Mouse (Mus musculus): Measurements from ENCODE around the gene Olfr558. TPM values are rescaled to one million over a fixed set of nuclear protein-coding genes. Genes with fewer than 3 reads are reported as not detected.
A peak's percentile ranks its signal among the peaks of the same experiment; 100 is the strongest.

Olfr558 gene
- under 1 TPM; 0.27 to 0.37 TPM for total RNA-seq (2021)

DNA sequence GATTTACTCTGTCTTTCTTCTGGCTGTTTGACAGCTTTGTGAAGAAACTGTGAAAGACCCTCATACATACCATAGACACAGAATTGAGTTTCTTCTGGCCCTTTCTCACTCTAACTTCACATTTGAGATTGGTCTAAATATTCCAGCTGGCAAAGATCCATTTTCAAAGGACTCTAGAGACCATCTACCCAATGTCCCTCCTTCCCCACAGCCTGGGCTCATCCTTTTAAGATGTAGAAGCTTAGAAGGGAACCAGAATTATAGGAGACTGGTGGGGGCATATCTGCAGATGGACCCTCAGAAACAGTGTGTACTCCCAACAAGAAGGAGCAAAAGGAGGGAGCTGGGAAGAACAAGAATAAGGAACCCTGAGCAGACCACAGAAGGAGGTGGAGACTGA is at the start of gene Olfr558:
Gene Olfr558 (plus strand): TSS at position 301 of the 400 bp plus-strand sequence.
- no peak for DNase-seq (ENCODE audit: low spot score in 2 of 2)
- intact Hi-C loops (cut with DNase I) = no loop called here

DNA sequence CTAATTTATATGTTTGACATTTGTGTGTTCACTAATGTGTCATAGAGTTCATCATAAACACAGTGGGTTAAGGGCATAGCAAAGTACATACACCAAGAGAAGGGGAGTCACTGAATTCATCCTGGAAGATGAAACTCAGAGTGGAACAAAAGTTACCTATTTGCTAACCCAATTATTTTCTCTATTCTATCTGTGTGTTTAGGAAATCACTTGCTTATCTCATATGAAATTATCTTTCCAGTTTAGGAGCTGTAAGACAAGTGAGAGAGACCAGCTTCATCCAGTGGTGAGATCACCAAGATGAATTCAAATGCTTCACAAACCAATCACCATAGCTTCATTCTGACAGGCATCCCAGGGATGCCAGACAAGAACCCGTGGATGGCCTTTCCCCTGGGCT is 43.5 kb upstream of the Olfr558 start, which contains the start of gene Olfr555:
Gene Olfr555 (plus strand): TSS at position 301 of the 400 bp plus-strand sequence.
- intact Hi-C loops (cut with DNase I) = no loop called here
- no peak for DNase-seq (ENCODE audit: low spot score in 2 of 2)

GRCm38 (mm10) chr7:102664599-102664998 is 37.4 kb upstream of the Olfr558 start, which contains the start of gene Olfr556:
Gene Olfr556, plus strand, starts transcription at chr7:102664899.
- intact Hi-C loops (cut with DNase I) = loop anchor here (2.0 to 10.0 kb wide), 2 partner anchors 258 to 1210 kb away; no protein-coding TSS in a partner anchor
- DNase-seq (ENCODE audit: low spot score in 2 of 2) = no peak

- DNase-seq (ENCODE audit: low spot score in 2 of 2) = peak in 1 of 2 experiments; percentile 31
- intact Hi-C loops (cut with DNase I) = loop anchor here (2.0 to 10.0 kb wide), 2 partner anchors 257 to 1209 kb away; no protein-coding TSS in a partner anchor
Observed at GRCm38 (mm10) chr7:102665378-102665777, 36.6 kb upstream of the Olfr558 start.

DNA sequence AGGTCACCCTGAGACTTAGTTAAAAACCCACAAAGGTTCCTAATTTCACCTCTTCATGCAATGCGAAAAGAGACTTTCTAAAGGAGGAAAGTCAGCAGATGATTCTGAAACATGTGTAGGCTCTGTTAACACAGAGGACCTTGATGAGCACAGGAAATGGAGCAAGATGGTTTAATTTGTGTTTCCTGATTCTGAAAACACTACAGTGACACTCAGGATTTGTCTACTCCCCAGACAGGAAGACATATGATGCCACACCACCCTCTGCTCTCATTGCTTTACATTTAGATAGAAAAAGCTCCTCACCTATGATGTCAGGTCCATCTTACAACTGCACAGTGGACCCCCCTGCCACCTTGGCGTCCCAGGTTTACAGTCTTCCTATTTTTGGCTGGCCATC is 25.8 kb upstream of the Olfr558 start:
- intact Hi-C loops (cut with DNase I) = no loop called here
- no peak for DNase-seq (ENCODE audit: low spot score in 2 of 2)

GRCm38 (mm10) chr7:102681916-102682315 is 20.1 kb upstream of the Olfr558 start:
- no peak for DNase-seq (ENCODE audit: low spot score in 2 of 2)
- intact Hi-C loops (cut with DNase I) = no loop called here

DNA sequence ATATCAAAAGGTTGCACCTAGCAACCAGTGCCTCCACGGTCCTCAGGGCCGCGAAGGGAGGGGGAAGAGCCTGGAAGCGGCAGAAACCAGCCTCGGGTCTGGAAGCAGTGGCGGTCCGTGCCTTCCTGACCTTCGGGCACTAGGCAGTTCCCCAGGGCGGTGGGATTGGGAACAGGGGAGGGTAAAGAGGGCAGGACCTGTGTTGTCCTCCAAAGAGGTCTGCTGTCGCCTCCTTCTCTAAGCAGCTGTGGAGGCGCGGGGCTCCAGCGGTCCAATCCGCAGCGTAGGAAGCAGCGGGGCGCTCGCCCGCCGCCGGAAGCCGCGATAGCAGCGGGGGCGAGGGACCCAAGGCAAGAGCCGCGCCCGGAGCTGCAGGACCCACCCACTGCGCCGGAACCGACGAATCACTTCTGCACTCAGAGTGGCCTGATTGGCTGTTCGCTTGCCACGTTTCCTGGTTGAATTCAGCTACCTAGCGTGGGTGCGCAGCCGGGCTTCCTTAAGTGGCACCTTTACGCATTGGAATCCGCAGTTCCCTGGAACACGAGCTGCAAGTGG is 15.0 kb upstream of the Olfr558 start, which contains the start of gene Trim68:
Gene Trim68 (minus strand): TSS at position 384 of the 558 bp plus-strand sequence.
- intact Hi-C loops (cut with DNase I) = no loop called here
- peak; percentile 88 to 97 for DNase-seq (ENCODE audit: low spot score in 2 of 2)

DNA sequence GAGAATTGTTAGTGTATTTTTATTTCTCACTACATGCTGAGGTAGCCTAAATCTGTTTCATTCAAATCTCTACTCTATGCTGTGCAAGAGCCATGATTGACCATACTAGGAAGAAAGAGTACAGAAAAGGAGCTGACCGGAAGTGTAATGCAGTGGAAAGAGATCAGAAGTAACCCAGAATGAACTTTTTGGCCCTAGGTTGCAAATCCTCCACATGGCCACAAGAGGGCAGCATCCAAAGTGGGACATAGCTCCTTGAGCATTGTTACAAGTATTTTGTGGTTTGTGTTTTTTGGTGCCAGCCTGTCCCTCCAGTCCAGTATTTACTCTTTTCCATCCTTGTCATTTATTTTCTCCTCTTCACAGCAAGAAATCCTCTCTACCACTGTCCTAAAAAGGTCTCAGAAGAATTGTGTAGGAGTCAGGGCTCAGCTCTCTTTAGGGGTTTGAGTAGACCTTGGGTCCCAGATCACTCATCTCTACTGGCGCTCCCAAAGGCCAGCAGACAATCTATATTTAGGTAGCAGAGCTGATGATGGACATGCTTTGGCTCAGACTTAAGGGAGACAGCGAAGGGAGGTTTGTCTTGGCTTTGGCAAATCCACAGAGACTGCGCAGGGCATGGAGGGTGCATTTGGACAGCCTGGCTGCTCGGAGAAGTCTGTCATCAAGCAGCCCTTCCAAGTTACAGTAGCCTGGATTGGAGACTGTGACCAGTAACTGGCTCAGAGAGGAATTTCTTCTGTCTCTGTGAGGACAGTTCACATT is 6.5 kb upstream of the Olfr558 start, which contains the start of gene Olfr557:
Gene Olfr557 (plus strand): TSS at position 553 of the 768 bp plus-strand sequence.
- intact Hi-C loops (cut with DNase I) = loop anchor here (2.0 kb wide), 1 partner anchor 221 kb away; the partner anchor contains the start of gene Olfr571
- peak; percentile 24 to 31 for DNase-seq (ENCODE audit: low spot score in 2 of 2)

GRCm38 (mm10) chr7:102698461-102698860 is 3.6 kb upstream of the Olfr558 start:
- intact Hi-C loops (cut with DNase I) = no loop called here
- no peak for DNase-seq (ENCODE audit: low spot score in 2 of 2)

- DNase-seq (ENCODE audit: low spot score in 2 of 2) = no peak
- intact Hi-C loops (cut with DNase I) = no loop called here
Observed at GRCm38 (mm10) chr7:102718970-102719369, 17.0 kb downstream of the Olfr558 start, which contains the start of gene Olfr33. Gene Olfr33, minus strand, starts transcription at chr7:102719070.

GRCm38 (mm10) chr7:102727391-102727790 is 25.4 kb downstream of the Olfr558 start, which contains the start of gene Olfr559:
Gene Olfr559, minus strand, starts transcription at chr7:102727491.
- no peak for DNase-seq (ENCODE audit: low spot score in 2 of 2)
- intact Hi-C loops (cut with DNase I) = no loop called here

DNA sequence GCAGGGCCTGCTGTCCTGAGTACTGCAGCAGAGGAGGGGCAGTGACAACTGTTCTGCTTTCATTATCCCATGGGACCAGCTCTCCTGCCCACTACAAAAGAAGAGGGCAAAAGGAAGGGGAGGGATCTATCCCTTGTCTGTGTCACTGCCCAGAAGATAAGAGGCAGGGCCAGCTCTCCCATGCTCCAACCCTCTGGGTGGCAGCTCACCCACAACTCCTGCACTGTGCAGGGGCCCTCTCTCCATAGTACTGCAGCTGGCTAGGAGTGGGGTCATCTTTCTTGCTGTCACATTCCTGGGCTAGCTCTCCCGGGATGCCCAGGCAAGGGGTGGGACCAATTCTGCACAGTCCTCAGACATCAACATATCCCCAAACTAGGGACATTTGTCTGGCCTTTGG is 31.8 kb downstream of the Olfr558 start:
- no peak for DNase-seq (ENCODE audit: low spot score in 2 of 2)
- intact Hi-C loops (cut with DNase I) = no loop called here

DNA sequence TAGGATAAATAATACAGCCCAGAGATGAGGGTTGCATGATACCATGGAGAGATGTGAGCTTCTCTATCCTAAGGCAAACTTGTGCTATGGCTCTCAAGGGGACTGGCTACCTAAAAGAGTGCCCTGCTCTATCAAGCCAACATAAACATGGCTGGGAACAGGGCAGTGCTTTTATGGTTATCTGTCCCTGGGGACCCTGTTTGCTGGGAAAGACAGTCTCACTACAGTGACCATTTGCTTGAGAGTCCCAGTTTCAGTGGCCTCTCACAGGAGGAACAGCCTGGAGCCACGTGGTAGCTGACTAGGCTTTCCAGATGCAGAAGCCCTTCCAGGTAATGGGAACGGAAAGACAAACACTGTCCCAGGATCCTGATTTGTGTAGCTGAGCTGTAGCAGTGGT is 35.7 kb downstream of the Olfr558 start:
- intact Hi-C loops (cut with DNase I) = no loop called here
- no peak for DNase-seq (ENCODE audit: low spot score in 2 of 2)

DNA sequence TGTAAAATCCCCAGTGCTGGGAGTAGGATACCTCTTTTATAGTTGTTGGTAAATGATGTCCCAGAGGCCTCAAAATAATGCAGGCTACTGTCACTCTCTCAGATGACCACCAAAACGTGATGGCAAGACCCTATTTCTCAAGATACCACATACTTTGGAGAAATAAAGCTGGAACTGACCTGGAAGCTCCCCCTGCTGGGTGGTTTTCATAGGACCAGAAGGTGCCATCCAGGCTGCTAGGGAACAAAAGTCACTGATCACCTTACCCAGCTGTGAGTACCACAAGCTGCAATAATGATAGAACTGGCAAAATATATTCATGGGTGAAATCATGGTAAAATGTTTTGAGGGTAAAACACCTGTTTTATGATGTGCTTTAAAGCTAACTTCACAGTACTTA is 50.1 kb downstream of the Olfr558 start:
- no peak for DNase-seq (ENCODE audit: low spot score in 2 of 2)
- intact Hi-C loops (cut with DNase I) = no loop called here

DNA sequence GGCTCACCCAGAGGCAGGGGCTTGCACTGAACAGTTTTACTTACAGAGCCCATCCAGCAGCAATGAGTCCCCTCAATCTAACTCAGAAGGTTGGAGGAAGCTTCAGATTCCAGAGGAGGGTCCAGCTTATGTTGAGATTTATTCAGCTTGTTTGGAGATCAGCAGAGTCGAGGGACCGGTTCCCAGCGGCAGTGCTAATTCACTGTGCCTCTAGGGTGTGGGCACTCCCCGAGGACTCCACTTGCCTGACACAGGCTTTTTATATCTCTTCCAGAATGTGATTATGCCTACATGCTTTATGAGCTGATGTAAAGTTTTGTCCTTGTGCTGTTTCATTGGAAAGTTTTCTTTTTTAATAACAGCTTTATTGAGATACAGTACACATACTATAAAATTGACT is 57.3 kb downstream of the Olfr558 start, which contains the start of the genes Olfr560 and Olfr78:
Gene Olfr560 (minus strand): TSS at position 101 of the 400 bp plus-strand sequence.
Gene Olfr78 (minus strand): TSS at position 206 of the 400 bp plus-strand sequence.
- intact Hi-C loops (cut with DNase I) = no loop called here
- DNase-seq (ENCODE audit: low spot score in 2 of 2) = peak in 1 of 2 experiments; percentile 14

Other genes starting within 250 kb of the Olfr558 start
- gene Olfr543, start 220.5 kb upstream of the Olfr558 start, total RNA-seq (2021) = not detected
- gene Olfr544, start 213.9 kb upstream of the Olfr558 start, total RNA-seq (2021) = not detected
- not detected for gene Olfr545, start 202.6 kb upstream of the Olfr558 start, total RNA-seq (2021)
- not detected for gene Olfr547, start 167.5 kb upstream of the Olfr558 start, total RNA-seq (2021)
- gene Olfr548-ps1, start 161.3 kb upstream of the Olfr558 start, total RNA-seq (2021) = not detected
- not detected for gene Olfr549, start 152.3 kb upstream of the Olfr558 start, total RNA-seq (2021)
- gene Trim21, start 136.7 kb upstream of the Olfr558 start, total RNA-seq (2021) = 1 to 10 TPM; 2.7 to 4.2 TPM
- gene Olfr550, start 130.8 kb upstream of the Olfr558 start, total RNA-seq (2021) = under 1 TPM; 0.23 to 0.41 TPM
- gene Olfr551, start 110.3 kb upstream of the Olfr558 start, total RNA-seq (2021) = not detected
- gene Olfr552, start 104.4 kb upstream of the Olfr558 start, total RNA-seq (2021) = under 1 TPM; 0.11 to 0.14 TPM
- not detected for gene Olfr553, start 84.0 kb upstream of the Olfr558 start, total RNA-seq (2021)
- gene Olfr554, start 63.8 kb upstream of the Olfr558 start, total RNA-seq (2021) = not detected
- gene Olfr555, start 43.4 kb upstream of the Olfr558 start, total RNA-seq (2021) = not detected
- not detected for gene Olfr556, start 37.3 kb upstream of the Olfr558 start, total RNA-seq (2021)
- 1 to 10 TPM; 4.1 to 5.3 TPM for gene Trim68, start 14.9 kb upstream of the Olfr558 start, total RNA-seq (2021)
- gene Olfr557, start 6.3 kb upstream of the Olfr558 start, total RNA-seq (2021) = not detected
- gene Olfr33, start 16.9 kb downstream of the Olfr558 start, total RNA-seq (2021) = not detected
- gene Olfr559, start 25.3 kb downstream of the Olfr558 start, total RNA-seq (2021) = not detected
- gene Olfr560, start 57.2 kb downstream of the Olfr558 start, total RNA-seq (2021) = under 1 TPM in 1 of 2 experiments, not detected in 1; 0.16 TPM
- gene Olfr78, start 57.3 kb downstream of the Olfr558 start, total RNA-seq (2021) = under 1 TPM; 0.57 to 0.92 TPM
- not detected for gene Olfr561, start 69.0 kb downstream of the Olfr558 start, total RNA-seq (2021)
- not detected for gene Olfr564, start 101.3 kb downstream of the Olfr558 start, total RNA-seq (2021)
- gene Olfr566, start 156.6 kb downstream of the Olfr558 start, total RNA-seq (2021) = not detected
- gene Olfr568, start 174.9 kb downstream of the Olfr558 start, total RNA-seq (2021) = not detected
- not detected for gene Olfr569, start 188.7 kb downstream of the Olfr558 start, total RNA-seq (2021)
- not detected for gene Olfr570, start 192.4 kb downstream of the Olfr558 start, total RNA-seq (2021)
- gene Olfr571, start 215.3 kb downstream of the Olfr558 start, total RNA-seq (2021) = not detected
- gene Olfr572, start 222.2 kb downstream of the Olfr558 start, total RNA-seq (2021) = not detected
- not detected for gene Olfr573-ps1, start 240.4 kb downstream of the Olfr558 start, total RNA-seq (2021)
- not detected for gene Olfr574, start 246.3 kb downstream of the Olfr558 start, total RNA-seq (2021)